Mouse (Mus musculus) neural tube, embryonic 11.5 days (tissue): Measurements from ENCODE around the gene Gusb. TPM values are rescaled to one million over a fixed set of nuclear protein-coding genes. Genes with fewer than 3 reads are reported as not detected.
A peak's percentile ranks its signal among the peaks of the same experiment; 100 is the strongest.
"Not testable (repeated sequence)": the region's sequence is repeated elsewhere in the genome, so short reads cannot be mapped to it uniquely, and the experiment has no call there.

Source experiments
- ATAC-seq: fragments of 200-750 bp; cut with Nextera tagmentation; 2 replicates; pipeline ENCODE4 v1.8.0; 2017; ENCODE audit warnings: moderate number of reproducible peaks, mild to moderate bottlenecking, moderate TSS enrichment, moderate library complexity; ENCODE audit not compliant: insufficient read depth, low FRiP score, low TSS enrichment
- DNase-seq: peaks from one replicate; pipeline ENCODE4 v3.0.0-alpha.2; 2015; ENCODE audit warnings: low spot score
- H3K27ac ChIP-seq: fragments of 300-500 bp; sonication (generic); 2 replicates; pipeline ENCODE4 v1.5.1; 2014; ENCODE audit warnings: low read depth, mild to moderate bottlenecking, low read length
- H3K27me3 ChIP-seq: fragments of 300-500 bp; sonication (generic); 2 replicates; pipeline ENCODE4 v1.6.1; 2014; ENCODE audit warnings: mild to moderate bottlenecking, low read length, mixed read lengths; ENCODE audit not compliant: control insufficient read depth, insufficient read depth
- H3K36me3 ChIP-seq: fragments of 300-500 bp; sonication (generic); 2 replicates; pipeline ENCODE4 v1.6.1; 2014; ENCODE audit warnings: mild to moderate bottlenecking, low read length, moderate library complexity, mixed read lengths; ENCODE audit not compliant: control insufficient read depth, insufficient read depth
- H3K4me1 ChIP-seq: fragments of 300-500 bp; sonication (generic); 2 replicates; pipeline ENCODE4 v1.6.1; 2014; ENCODE audit warnings: low read length, mixed read lengths; ENCODE audit not compliant: control insufficient read depth, insufficient read depth
- H3K4me2 ChIP-seq: fragments of 300-500 bp; sonication (generic); 2 replicates; pipeline ENCODE4 v1.6.1; 2014; ENCODE audit warnings: low read depth, mild to moderate bottlenecking, moderate library complexity
- H3K4me3 ChIP-seq: fragments of 300-500 bp; sonication (generic); 2 replicates; pipeline ENCODE4 v1.5.1; 2014; ENCODE audit warnings: low read depth, low read length
- H3K9ac ChIP-seq: fragments of 300-500 bp; sonication (generic); 2 replicates; pipeline ENCODE4 v1.6.1; 2014; ENCODE audit warnings: mild to moderate bottlenecking, low read length
- H3K9me3 ChIP-seq: fragments of 300-500 bp; sonication (generic); 2 replicates; pipeline ENCODE4 v1.6.1; 2016; ENCODE audit warnings: low read length; ENCODE audit not compliant: control insufficient read depth
- WGBS: fragments of 180-500 bp; shearing (Covaris S2); extraction: QIAGEN DNeasy Blood & Tissue Kit; methylation state at CpG from one replicate; pipeline ENCODE4 v1.1.7; 2014; 5-methylcytosine and 5-hydroxymethylcytosine counted together
- polyA plus RNA-seq: library from polyadenylated mRNA; unstranded; fragments of >200 nt; fragmentation: Nextera tagmentation; extraction: Ambion mirVana; gene quantifications from 2 replicates; pipeline ENCODE4 v1.2.1, GENCODE M21; 2014

The Gusb gene
- polyA plus RNA-seq, 1 experiment from 2014 or later, result 35.1 TPM

GRCm38 (mm10) chr5:130044201-130044695, 41.4 kb upstream of the Gusb start:
- peaks cover 10% of the 10 kb centered on the region for H3K36me3 ChIP-seq
- no peaks in the 10 kb centered on the region for H3K27me3 ChIP-seq
- ATAC-seq, result no peak
- no peaks in the 10 kb centered on the region for H3K4me1 ChIP-seq
- H3K4me2 ChIP-seq, result no peak overlapping the region
- no peak overlapping the region for H3K9ac ChIP-seq
- DNase-seq, result peak; percentile 25
- no peak overlapping the region for H3K27ac ChIP-seq
- WGBS, result 82% methylated on average over 7 of the region's 7 CpGs
- H3K9me3 ChIP-seq, result no peaks in the 10 kb centered on the region
- H3K4me3 ChIP-seq, result no peak overlapping the region

- 96% methylated on average over 3 of the region's 3 CpGs for WGBS
- H3K4me1 ChIP-seq, result no peaks in the 10 kb centered on the region
- ATAC-seq, result no peak
- no peak overlapping the region for H3K4me2 ChIP-seq
- no peak overlapping the region for H3K9ac ChIP-seq
- no peak overlapping the region for H3K4me3 ChIP-seq
- DNase-seq, result no peak
- no peak overlapping the region for H3K27ac ChIP-seq
- peaks cover 10% of the 10 kb centered on the region for H3K36me3 ChIP-seq
- no peaks in the 10 kb centered on the region for H3K9me3 ChIP-seq
- no peaks in the 10 kb centered on the region for H3K27me3 ChIP-seq
Observed at GRCm38 (mm10) chr5:130043741-130044140, 40.9 kb upstream of the Gusb start.

DNA sequence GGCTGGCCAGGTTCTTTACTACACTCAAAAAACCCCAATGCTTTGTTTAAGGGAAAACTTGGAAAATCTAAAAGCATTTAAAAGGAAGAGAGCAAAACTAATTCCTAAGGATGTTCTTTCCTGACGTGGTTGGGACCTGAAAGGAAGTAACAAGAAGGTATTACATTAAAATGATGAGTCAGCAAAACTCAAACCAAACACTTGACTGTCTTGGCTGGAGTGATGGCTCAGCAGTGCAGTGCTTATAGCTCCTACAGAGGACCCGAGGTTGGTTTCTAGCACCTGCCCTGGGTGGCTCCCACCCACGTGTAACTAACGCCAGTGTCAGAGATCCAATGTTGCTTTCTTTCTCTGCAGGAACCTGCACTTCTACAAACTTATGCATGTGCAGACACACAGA, 38.4 kb upstream of the Gusb start:
- H3K4me2 ChIP-seq, result no peak overlapping the region
- no peaks in the 10 kb centered on the region for H3K4me1 ChIP-seq
- H3K27ac ChIP-seq, result no peak overlapping the region
- no peaks in the 10 kb centered on the region for H3K27me3 ChIP-seq
- ATAC-seq (no peak), DNase-seq (no peak)
- no peak overlapping the region for H3K9ac ChIP-seq
- H3K4me3 ChIP-seq, result no peak overlapping the region
- peaks cover 8% of the 10 kb centered on the region for H3K36me3 ChIP-seq
- 93% methylated on average over 4 of the region's 4 CpGs for WGBS
- no peaks in the 10 kb centered on the region for H3K9me3 ChIP-seq

DNA sequence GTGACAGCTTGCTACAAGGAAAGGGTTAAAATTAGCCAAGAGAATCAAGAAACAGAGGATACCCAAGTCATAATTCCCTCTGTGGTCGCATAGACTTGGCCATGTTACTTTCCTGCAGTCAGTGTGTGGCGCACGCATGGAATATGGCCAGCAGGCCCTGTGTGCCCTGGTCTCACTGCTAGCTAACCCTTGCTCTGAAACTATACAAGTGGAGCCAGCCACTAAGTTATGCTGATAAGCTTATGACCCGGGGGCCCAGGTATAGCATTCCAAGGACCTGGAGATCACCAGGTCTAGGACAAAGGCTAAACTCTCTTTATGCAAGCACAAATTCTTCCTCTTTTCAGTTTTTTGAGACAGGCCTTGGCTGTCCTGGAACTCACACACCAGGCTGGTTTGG, 37.9 kb upstream of the Gusb start:
- DNase-seq (no peak), ATAC-seq (no peak)
- Histone ChIP-seq H3K4me1 (no peaks in the 10 kb centered on the region), H3K9ac (no peak overlapping the region), H3K36me3 (peaks cover 8% of the 10 kb centered on the region), H3K4me3 (no peak overlapping the region), H3K9me3 (no peaks in the 10 kb centered on the region), H3K27ac (no peak overlapping the region), H3K27me3 (no peaks in the 10 kb centered on the region), H3K4me2 (no peak overlapping the region)
- 94% methylated on average over 4 of the region's 4 CpGs for WGBS

DNA sequence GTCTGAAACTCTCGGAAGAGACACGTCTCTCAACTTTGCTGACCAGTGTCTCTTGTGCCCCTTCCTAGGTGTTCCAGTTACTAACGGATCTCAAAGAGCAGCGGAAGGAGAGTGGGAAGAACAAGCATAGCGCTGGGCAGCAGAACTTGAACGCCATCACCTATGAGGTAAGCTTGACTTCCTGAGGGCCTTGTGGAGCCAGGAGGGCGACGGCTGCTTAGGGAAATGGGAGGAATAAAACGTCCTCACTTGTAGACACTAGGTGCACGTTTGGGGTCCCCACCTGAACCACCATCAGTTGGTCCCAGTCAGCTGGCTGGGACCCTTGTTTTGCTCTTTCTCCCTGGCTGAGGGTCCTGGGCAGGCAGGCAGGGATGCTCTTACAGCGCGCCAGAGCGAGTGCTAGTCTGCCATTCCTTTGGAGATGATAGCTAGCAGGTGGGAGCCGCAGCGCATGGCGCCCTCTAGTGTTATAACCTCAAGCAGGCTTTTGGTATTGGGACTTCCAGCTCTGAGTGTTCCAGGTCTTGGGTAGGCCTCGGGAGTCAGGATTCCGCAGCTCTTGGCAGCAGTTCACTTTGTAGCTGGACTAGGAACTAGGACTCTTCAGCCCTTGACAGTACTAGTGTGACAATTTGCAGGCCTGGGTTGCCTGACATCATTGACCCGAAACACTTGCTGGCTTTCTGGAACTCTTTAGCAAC, 35.1 kb upstream of the Gusb start:
- no peak for ATAC-seq
- H3K36me3 ChIP-seq, result peaks cover 8% of the 10 kb centered on the region

DNA sequence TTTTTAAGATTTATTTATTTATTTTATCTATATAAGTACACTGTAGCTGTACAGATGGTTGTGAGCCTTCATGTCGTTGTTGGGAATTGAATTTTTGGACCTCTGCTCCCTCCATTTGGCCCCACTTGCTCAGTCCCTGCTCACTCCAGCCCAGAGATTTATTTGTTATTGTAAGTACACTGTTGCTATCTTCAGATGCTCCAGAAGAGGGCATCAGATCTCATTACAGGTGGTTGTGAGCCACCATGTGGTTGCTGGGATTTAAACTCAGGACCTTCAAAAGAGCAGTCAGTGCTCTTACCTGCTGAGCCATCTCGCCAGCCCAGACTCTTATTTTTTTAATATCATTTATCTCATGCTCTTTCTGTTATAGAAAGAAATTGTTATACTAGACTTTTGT, 33.5 kb upstream of the Gusb start:
- not testable (repeated sequence) for H3K4me1 ChIP-seq, H3K4me3 ChIP-seq, H3K27ac ChIP-seq, H3K9me3 ChIP-seq, H3K36me3 ChIP-seq, DNase-seq, H3K4me2 ChIP-seq, ATAC-seq, H3K9ac ChIP-seq, H3K27me3 ChIP-seq
- 62% methylated on average over 2 of the region's 2 CpGs for WGBS

More for the DNA sequence above, 35.1 kb upstream of the Gusb start:
- Histone ChIP-seq H3K27ac (no peak overlapping the region), H3K9ac (no peak overlapping the region), H3K4me1 (no peaks in the 10 kb centered on the region), H3K4me2 (no peak overlapping the region), H3K27me3 (no peaks in the 10 kb centered on the region), H3K9me3 (no peaks in the 10 kb centered on the region), H3K4me3 (no peak overlapping the region)
- WGBS, result 68% methylated on average over 19 of the region's 19 CpGs
- peak; percentile 60 for DNase-seq

DNA sequence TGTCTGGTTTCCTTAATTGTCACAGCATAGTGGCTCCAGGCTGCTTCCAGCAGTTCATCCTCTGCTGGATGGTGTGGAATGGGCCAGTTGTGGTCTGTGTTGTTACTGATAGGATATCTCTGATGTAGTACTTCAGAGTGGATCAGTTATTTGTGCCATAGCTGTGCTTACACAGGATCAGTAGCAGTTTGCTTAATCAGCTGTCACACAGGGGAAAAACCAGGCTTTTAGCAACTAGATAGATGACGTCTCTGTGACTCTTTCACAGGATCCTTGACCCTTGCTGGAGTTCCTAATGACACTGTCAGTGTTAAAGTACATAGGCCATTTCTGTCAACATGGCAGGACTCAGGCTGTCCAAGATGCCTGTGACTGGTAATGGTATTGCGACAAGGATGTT, 31.0 kb upstream of the Gusb start:
- no peak overlapping the region for H3K9ac ChIP-seq
- H3K36me3 ChIP-seq, result peaks cover 5% of the 10 kb centered on the region; the same call in 1 of the 2 replicates
- H3K4me2 ChIP-seq, result no peak overlapping the region
- no peak for DNase-seq
- no peaks in the 10 kb centered on the region for H3K9me3 ChIP-seq
- no peak for ATAC-seq
- H3K27me3 ChIP-seq, result no peaks in the 10 kb centered on the region
- no peak overlapping the region for H3K4me3 ChIP-seq
- peaks cover 2% of the 10 kb centered on the region; the same call in 1 of the 2 replicates for H3K4me1 ChIP-seq
- 88% methylated on average over 2 of the region's 2 CpGs for WGBS
- H3K27ac ChIP-seq, result no peak overlapping the region

- Histone ChIP-seq H3K4me3 (no peak overlapping the region), H3K9me3 (no peaks in the 10 kb centered on the region), H3K4me2 (no peak overlapping the region), H3K4me1 (peaks cover 2% of the 10 kb centered on the region; the same call in 1 of the 2 replicates), H3K27me3 (no peaks in the 10 kb centered on the region), H3K36me3 (no peaks in the 10 kb centered on the region), H3K27ac (no peak overlapping the region), H3K9ac (no peak overlapping the region)
- ATAC-seq (no peak), DNase-seq (no peak)
- 94% methylated on average over 19 of the region's 19 CpGs for WGBS
Observed at GRCm38 (mm10) chr5:130031410-130032390, 28.9 kb upstream of the Gusb start.
